Mouse (Mus musculus) liver, adult 2 months (tissue): ENCODE measurements around the gene Csnk1d.

Experiments
- CTCF ChIP-seq: fragments of 200-500 bp; IDR thresholded peaks from 2 replicates; pipeline ENCODE4 v1.5.1; 2011; ENCODE audit warnings: low read depth, low read length, control low read depth
- POLR2A ChIP-seq: fragments of 200-500 bp; IDR thresholded peaks from 2 replicates; pipeline ENCODE4 v1.6.1; 2011; ENCODE audit warnings: low read length, control low read depth; ENCODE audit not compliant: insufficient read depth; ENCODE audit errors: extremely low read depth

DNA sequence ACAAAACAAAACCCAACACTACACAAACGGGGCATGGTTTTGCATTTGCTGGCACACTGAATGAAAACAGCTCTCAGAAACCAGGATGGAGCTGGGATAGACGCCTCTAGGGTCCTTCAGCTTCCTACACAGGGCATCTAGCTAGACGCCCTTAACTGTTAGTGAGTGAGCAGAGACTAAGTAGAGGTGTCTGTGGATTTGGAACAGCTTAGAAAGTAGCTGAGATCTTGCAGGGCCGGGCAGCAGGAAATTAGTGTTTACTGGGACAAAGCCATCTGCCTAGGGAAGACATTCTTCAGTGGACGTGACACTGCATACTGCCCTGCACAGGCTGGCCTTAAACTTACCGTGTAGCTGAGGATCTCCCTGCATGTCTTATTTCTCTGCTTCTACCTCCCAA, 24.3 kb upstream of the Csnk1d start:
- no peak for TF ChIP-seq CTCF
- no peak for TF ChIP-seq POLR2A
